Mouse (Mus musculus) midbrain, embryonic 12.5 days (tissue): Measurements from ENCODE around the gene Grk4. TPM values are rescaled to one million over a fixed set of nuclear protein-coding genes. Genes with fewer than 3 reads are reported as not detected.
A peak's percentile ranks its signal among the peaks of the same experiment; 100 is the strongest.
"Not testable (repeated sequence)": the region's sequence is repeated elsewhere in the genome, so short reads cannot be mapped to it uniquely, and the experiment has no call there.

Experiments used
- ATAC-seq: fragments of 200-750 bp; cut with Nextera tagmentation; 2 replicates; pipeline ENCODE4 v1.8.0; 2017; ENCODE audit warnings: low read depth, moderate TSS enrichment, moderate library complexity; ENCODE audit not compliant: low FRiP score
- H3K27ac ChIP-seq: fragments of 300-500 bp; sonication (generic); replicated peaks from 2 replicates; pipeline ENCODE4 v1.5.1; 2016; ENCODE audit warnings: mild to moderate bottlenecking
- H3K27me3 ChIP-seq: fragments of 300-500 bp; sonication (generic); 2 replicates; pipeline ENCODE4 v1.6.1; 2016; ENCODE audit warnings: mild to moderate bottlenecking
- H3K36me3 ChIP-seq: fragments of 300-500 bp; sonication (generic); 2 replicates; pipeline ENCODE4 v1.6.1; 2016
- H3K4me1 ChIP-seq: fragments of 300-500 bp; sonication (generic); 2 replicates; pipeline ENCODE4 v1.6.1; 2016
- H3K4me2 ChIP-seq: fragments of 300-500 bp; sonication (generic); replicated peaks from 2 replicates; pipeline ENCODE4 v1.6.1; 2016; ENCODE audit warnings: mild to moderate bottlenecking, moderate library complexity
- H3K4me3 ChIP-seq: fragments of 300-500 bp; sonication (generic); 2 replicates; pipeline ENCODE4 v1.5.1; 2016; ENCODE audit warnings: mild to moderate bottlenecking
- H3K9ac ChIP-seq: fragments of 300-500 bp; sonication (generic); replicated peaks from 2 replicates; pipeline ENCODE4 v1.6.1; 2016; ENCODE audit warnings: mild to moderate bottlenecking, moderate library complexity
- H3K9me3 ChIP-seq: fragments of 300-500 bp; sonication (generic); 2 replicates; pipeline ENCODE4 v1.6.1; 2016; ENCODE audit warnings: mild to moderate bottlenecking
- WGBS: fragments of 180-500 bp; shearing (Covaris S2); methylation state at CpG from one replicate; pipeline ENCODE4 v1.1.7; 2016; 5-methylcytosine and 5-hydroxymethylcytosine counted together
- polyA plus RNA-seq: library from polyadenylated mRNA; unstranded; fragments of >200 nt; fragmentation: Nextera tagmentation; extraction: Ambion mirVana; gene quantifications from 2 replicates; pipeline ENCODE4 v1.2.1, GENCODE M21; 2016

Gene Grk4
- polyA plus RNA-seq, 1 experiment from 2014 or later, result 2.5 TPM

GRCm38 (mm10) chr5:34654881-34655280 is 5.3 kb upstream of the Grk4 start:
- Histone ChIP-seq H3K4me2 (no peak overlapping the region), H3K27me3 (no peaks in the 10 kb centered on the region), H3K9ac (no peak overlapping the region), H3K36me3 (peaks cover 74% of the 10 kb centered on the region), H3K9me3 (no peaks in the 10 kb centered on the region), H3K27ac (no peak overlapping the region), H3K4me3 (no peak overlapping the region), H3K4me1 (peaks cover 8% of the 10 kb centered on the region)
- WGBS, result 93% methylated on average over 9 of the region's 9 CpGs
- no peak for ATAC-seq

DNA sequence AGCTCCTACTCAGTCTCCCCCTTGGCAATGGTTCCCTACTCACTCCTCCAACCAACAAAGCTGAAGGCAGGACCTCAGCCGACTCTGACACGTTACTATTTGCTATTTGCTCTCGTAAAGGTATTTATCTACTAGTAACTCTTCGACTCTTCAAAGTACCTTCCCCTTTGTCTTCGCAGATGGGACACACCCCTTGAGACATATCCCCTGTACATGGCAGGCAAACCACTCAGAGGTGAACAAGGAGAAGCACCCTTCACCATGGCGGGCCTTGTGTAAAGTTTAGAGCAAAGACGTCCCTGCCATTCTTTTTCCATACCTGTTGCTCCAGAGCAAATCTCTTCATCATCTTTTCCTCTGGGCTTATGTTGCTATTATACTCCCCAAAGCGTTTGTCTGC is 2.6 kb upstream of the Grk4 start:
- no peak overlapping the region for H3K4me2 ChIP-seq
- H3K9ac ChIP-seq, result no peak overlapping the region
- no peak overlapping the region for H3K27ac ChIP-seq
- WGBS, result 94% methylated on average over 8 of the region's 8 CpGs
- H3K27me3 ChIP-seq, result no peaks in the 10 kb centered on the region
- ATAC-seq, result no peak
- H3K4me1 ChIP-seq, result peaks cover 8% of the 10 kb centered on the region
- no peaks in the 10 kb centered on the region for H3K9me3 ChIP-seq
- peaks cover 47% of the 10 kb centered on the region for H3K36me3 ChIP-seq
- no peak overlapping the region for H3K4me3 ChIP-seq

DNA sequence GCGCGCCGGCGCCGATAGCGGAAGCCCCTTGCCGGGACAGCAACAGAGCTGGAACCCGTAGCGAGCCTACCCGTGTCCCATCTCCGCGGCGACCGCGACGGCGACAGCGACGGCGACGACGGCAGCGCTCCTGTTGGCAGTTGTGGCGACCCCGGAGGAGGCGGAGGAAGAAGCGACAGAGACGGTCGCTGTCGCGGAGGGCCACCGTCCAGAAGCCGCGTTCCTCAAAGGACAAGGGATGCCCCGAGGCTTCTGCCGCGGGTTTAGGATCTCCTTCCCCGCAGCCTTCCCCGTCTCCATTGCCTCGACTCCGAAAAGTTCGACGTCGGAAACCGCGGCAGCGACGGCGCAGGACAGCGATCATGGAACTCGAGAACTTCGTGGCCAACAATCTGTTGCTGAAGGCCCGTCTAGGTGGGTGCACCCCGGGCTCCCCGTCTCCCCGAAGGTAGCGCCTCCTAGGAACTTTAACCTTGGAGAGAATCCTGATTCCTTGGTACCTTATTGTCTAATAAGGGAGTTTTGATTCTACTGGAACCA is 482 bp downstream of the Grk4 start:
- WGBS, result under 1% methylated on average over 57 of the region's 57 CpGs

GRCm38 (mm10) chr5:34661909-34662308 is 1.7 kb downstream of the Grk4 start:
- Histone ChIP-seq H3K4me3 (no peak overlapping the region), H3K9me3 (no peaks in the 10 kb centered on the region), H3K36me3 (peaks cover 6% of the 10 kb centered on the region; the same call in 1 of the 2 replicates), H3K4me1 (peaks cover 8% of the 10 kb centered on the region), H3K9ac (no peak overlapping the region), H3K4me2 (no peak overlapping the region), H3K27ac (no peak overlapping the region), H3K27me3 (no peaks in the 10 kb centered on the region)
- ATAC-seq, result no peak
- WGBS, result 86% methylated on average over 4 of the region's 4 CpGs

More for the DNA sequence above, 482 bp downstream of the Grk4 start:
- Histone ChIP-seq H3K36me3 (peaks cover 16% of the 10 kb centered on the region), H3K4me1 (peaks cover 8% of the 10 kb centered on the region), H3K4me2 (peak overlapping the region; percentile 52), H3K4me3 (peak overlapping the region; percentile 70), H3K9me3 (no peaks in the 10 kb centered on the region), H3K27ac (peak overlapping the region; percentile 72), H3K9ac (peak overlapping the region; percentile 56), H3K27me3 (no peaks in the 10 kb centered on the region)
- ATAC-seq, result no peak

DNA sequence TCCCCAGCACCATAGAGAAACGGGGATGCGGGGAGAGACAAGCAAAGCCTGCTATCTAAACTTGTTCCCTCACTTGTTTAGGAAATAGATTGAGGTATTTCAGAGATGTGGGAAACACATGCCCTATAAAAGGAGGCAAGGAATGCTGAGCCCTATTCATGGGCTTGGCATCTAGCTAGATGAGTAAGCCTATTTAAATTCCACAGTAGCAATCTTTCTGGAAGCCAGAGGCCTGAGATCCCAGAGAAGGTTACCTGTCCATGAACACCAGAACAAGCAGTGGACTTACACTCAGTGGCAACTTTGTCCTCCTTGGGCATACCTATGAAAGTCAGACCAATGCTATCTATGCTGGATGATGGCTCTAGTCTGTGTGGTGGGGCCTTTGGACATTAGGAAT is 3.1 kb downstream of the Grk4 start:
- Histone ChIP-seq H3K4me2 (no peak overlapping the region), H3K9ac (no peak overlapping the region), H3K4me3 (no peak overlapping the region), H3K4me1 (peaks cover 8% of the 10 kb centered on the region), H3K27me3 (no peaks in the 10 kb centered on the region), H3K36me3 (no peaks in the 10 kb centered on the region), H3K27ac (no peak overlapping the region), H3K9me3 (no peaks in the 10 kb centered on the region)
- 97% methylated on average over 2 of the region's 2 CpGs for WGBS
- ATAC-seq, result no peak

GRCm38 (mm10) chr5:34669493-34669892 is 9.3 kb downstream of the Grk4 start:
- ATAC-seq, result no peak

GRCm38 (mm10) chr5:34670280-34670679 is 10.1 kb downstream of the Grk4 start:
- Histone ChIP-seq H3K4me3 (no peak overlapping the region), H3K27me3 (no peaks in the 10 kb centered on the region), H3K36me3 (no peaks in the 10 kb centered on the region; the same call in 1 of the 2 replicates), H3K27ac (no peak overlapping the region), H3K9ac (no peak overlapping the region), H3K4me1 (no peaks in the 10 kb centered on the region), H3K4me2 (no peak overlapping the region), H3K9me3 (no peaks in the 10 kb centered on the region)
- ATAC-seq, result no peak
- WGBS, result 77% methylated on average over 4 of the region's 4 CpGs

More at GRCm38 (mm10) chr5:34669493-34669892, 9.3 kb downstream of the Grk4 start:
- Histone ChIP-seq H3K9me3 (no peaks in the 10 kb centered on the region), H3K9ac (no peak overlapping the region), H3K4me3 (no peak overlapping the region), H3K27me3 (no peaks in the 10 kb centered on the region), H3K27ac (no peak overlapping the region), H3K4me1 (no peaks in the 10 kb centered on the region), H3K4me2 (no peak overlapping the region), H3K36me3 (no peaks in the 10 kb centered on the region; the same call in 1 of the 2 replicates)
- WGBS, result 78% methylated on average over 2 of the region's 2 CpGs

GRCm38 (mm10) chr5:34689868-34690267 is 29.7 kb downstream of the Grk4 start:
- 90% methylated on average over 1 of the region's 1 CpGs for whole genome bisulfite sequencing
- Histone ChIP-seq H3K36me3 (no peaks in the 10 kb centered on the region), H3K4me3 (no peak overlapping the region), H3K27ac (no peak overlapping the region), H3K4me2 (no peak overlapping the region), H3K9me3 (no peaks in the 10 kb centered on the region), H3K27me3 (no peaks in the 10 kb centered on the region), H3K9ac (no peak overlapping the region), H3K4me1 (no peaks in the 10 kb centered on the region)
- ATAC-seq, result no peak

DNA sequence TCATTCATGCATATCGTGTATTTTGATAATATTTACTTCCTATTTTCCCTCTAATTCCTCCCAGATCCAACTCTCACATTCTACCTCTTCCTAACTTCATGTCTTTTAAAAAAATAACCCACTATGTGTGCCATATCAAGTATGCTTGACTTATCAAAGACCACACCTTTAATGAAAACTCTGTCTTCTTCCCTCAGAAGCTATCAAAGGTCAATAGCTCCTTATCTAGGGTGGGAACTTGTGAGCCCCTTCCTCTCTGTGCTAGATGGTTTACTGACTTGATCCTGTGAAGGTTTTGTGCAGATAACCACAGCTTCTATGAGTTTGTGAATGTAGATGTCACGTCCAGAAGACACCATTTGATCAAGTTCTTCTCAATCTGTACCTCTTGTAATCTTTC is 32.6 kb downstream of the Grk4 start:
- no peak overlapping the region for H3K4me3 ChIP-seq
- no peak for ATAC-seq
- no peak overlapping the region for H3K9ac ChIP-seq
- no peaks in the 10 kb centered on the region for H3K9me3 ChIP-seq
- no peaks in the 10 kb centered on the region for H3K27me3 ChIP-seq
- H3K4me2 ChIP-seq, result no peak overlapping the region
- H3K27ac ChIP-seq, result no peak overlapping the region
- no peaks in the 10 kb centered on the region for H3K4me1 ChIP-seq
- no peaks in the 10 kb centered on the region for H3K36me3 ChIP-seq
- WGBS, result 76% methylated on average over 2 of the region's 2 CpGs

DNA sequence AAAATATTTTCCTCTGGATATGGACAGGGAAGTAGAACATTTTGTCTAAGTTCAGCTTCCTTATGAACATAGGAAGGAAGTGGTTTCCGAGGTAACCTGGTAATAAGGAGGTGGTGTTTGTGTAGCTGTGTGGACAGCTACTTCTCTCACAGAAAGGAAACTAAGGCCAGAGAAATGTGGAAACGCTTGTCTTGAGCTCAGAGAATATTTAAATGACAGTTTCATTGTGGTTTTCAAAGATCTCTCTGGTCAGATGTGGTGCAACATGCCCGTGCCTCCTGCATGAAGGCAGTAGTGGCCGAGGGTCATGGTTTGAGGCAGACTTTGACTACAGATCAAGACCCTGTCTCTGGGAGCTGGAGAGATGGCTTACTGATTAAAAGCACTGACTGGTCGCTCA is 35.3 kb downstream of the Grk4 start:
- no peak overlapping the region for H3K4me3 ChIP-seq
- no peaks in the 10 kb centered on the region for H3K4me1 ChIP-seq
- H3K9ac ChIP-seq, result no peak overlapping the region
- no peaks in the 10 kb centered on the region for H3K36me3 ChIP-seq
- H3K9me3 ChIP-seq, result no peaks in the 10 kb centered on the region
- ATAC-seq, result no peak
- H3K27ac ChIP-seq, result no peak overlapping the region
- no peaks in the 10 kb centered on the region for H3K27me3 ChIP-seq
- 80% methylated on average over 5 of the region's 5 CpGs for WGBS
- no peak overlapping the region for H3K4me2 ChIP-seq

- ATAC-seq, result no peak
- no peak overlapping the region for H3K4me3 ChIP-seq
- no peaks in the 10 kb centered on the region for H3K4me1 ChIP-seq
- no peaks in the 10 kb centered on the region for H3K9me3 ChIP-seq
- H3K9ac ChIP-seq, result no peak overlapping the region
- H3K27me3 ChIP-seq, result no peaks in the 10 kb centered on the region
- no peak overlapping the region for H3K4me2 ChIP-seq
- no peak overlapping the region for H3K27ac ChIP-seq
- no peaks in the 10 kb centered on the region for H3K36me3 ChIP-seq
- WGBS, result 88% methylated on average over 1 of the region's 1 CpGs
Observed at GRCm38 (mm10) chr5:34708436-34708835, 48.3 kb downstream of the Grk4 start.

DNA sequence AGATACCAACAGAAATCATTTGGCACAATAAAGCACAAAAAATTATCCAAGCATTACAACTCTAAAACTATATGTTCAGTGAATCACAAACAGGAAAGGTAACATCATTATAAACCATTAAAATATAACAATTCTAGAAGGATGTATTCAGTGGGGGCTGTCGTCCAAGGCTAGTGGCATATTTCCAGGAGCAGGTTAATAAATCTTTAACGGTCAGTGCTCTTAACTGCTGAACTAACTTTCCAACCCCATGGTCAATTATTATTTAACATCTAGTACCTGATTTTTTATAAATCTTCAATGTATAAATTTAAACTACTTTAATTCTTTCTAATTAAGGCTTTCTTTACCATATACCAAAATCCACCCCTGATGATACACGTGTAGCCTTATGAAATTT is 54.2 kb downstream of the Grk4 start:
- not testable (repeated sequence) for H3K9ac ChIP-seq, H3K36me3 ChIP-seq, H3K4me3 ChIP-seq, H3K4me2 ChIP-seq, H3K4me1 ChIP-seq, H3K9me3 ChIP-seq, ATAC-seq, H3K27ac ChIP-seq, H3K27me3 ChIP-seq
- WGBS, result 83% methylated on average over 3 of the region's 3 CpGs

DNA sequence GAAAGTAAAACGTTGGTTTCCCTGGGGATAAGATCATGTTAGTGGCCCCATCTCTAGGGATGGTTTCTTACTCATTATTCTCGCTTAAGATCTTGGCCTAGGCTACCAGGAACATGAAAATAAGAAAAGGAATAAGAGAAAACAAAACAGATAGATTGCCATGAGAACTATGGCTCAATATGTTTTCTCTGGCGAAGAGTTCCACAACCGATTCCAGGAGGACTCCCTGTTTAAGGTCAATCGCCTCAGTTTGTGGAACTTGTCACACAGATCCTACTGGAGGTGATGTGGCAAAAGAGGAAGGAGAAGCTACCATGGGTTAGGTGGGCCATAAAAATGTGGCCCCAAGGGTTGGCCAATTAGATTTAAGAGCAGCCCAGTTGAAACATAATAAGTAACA is 54.6 kb downstream of the Grk4 start:
- 87% methylated on average over 5 of the region's 5 CpGs for WGBS
- Histone ChIP-seq H3K27ac (no peak overlapping the region), H3K9me3 (no peaks in the 10 kb centered on the region), H3K9ac (no peak overlapping the region), H3K4me2 (no peak overlapping the region), H3K27me3 (no peaks in the 10 kb centered on the region; the same call in 1 of the 2 replicates), H3K36me3 (no peaks in the 10 kb centered on the region), H3K4me3 (no peak overlapping the region), H3K4me1 (0 out of 2 replicates have a peak, but pooled peaks cover 2% of the 10 kb centered on the region)
- ATAC-seq, result no peak
